Mouse (Mus musculus): ENCODE results near the gene Tmem273. TPM values are rescaled to one million over a fixed set of nuclear protein-coding genes. Genes with fewer than 3 reads are reported as not detected.

Gene Tmem273
- polyA plus RNA-seq, 1 experiment from 2014 or later = 0.68 TPM

GRCm38 (mm10) chr14:32858941-32859510 is 73.3 kb downstream of the Tmem273 start:
- no peak overlapping the region for H3K4me2 ChIP-seq (ENCODE audit: low read depth, low read length)
- no peak for ATAC-seq (replicated peaks; ENCODE audit: extremely low read depth, insufficient read depth, low FRiP score)
- no peaks in the 10 kb centered on the region for H3K9me3 ChIP-seq (replicated peaks; ENCODE audit: control insufficient read depth, low read length)
- no peak overlapping the region for H3K4me3 ChIP-seq (ENCODE audit: low read length)
- H3K36me3 ChIP-seq (ENCODE audit: control insufficient read depth, insufficient read depth) = peaks cover 5% of the 10 kb centered on the region
- H3K27me3 ChIP-seq (ENCODE audit: control insufficient read depth, insufficient read depth, low read length) = no peaks in the 10 kb centered on the region
- H3K9ac ChIP-seq (ENCODE audit: low read length) = peak overlapping the region; percentile 13; the same call in 1 of the 2 replicates
- 49% methylated on average over 6 of the region's 6 CpGs for WGBS
- H3K4me1 ChIP-seq (ENCODE audit: control insufficient read depth, insufficient read depth, low read length) = peaks cover 36% of the 10 kb centered on the region
- H3K27ac ChIP-seq (ENCODE audit: low read length) = peak overlapping the region; percentile 21

DNA sequence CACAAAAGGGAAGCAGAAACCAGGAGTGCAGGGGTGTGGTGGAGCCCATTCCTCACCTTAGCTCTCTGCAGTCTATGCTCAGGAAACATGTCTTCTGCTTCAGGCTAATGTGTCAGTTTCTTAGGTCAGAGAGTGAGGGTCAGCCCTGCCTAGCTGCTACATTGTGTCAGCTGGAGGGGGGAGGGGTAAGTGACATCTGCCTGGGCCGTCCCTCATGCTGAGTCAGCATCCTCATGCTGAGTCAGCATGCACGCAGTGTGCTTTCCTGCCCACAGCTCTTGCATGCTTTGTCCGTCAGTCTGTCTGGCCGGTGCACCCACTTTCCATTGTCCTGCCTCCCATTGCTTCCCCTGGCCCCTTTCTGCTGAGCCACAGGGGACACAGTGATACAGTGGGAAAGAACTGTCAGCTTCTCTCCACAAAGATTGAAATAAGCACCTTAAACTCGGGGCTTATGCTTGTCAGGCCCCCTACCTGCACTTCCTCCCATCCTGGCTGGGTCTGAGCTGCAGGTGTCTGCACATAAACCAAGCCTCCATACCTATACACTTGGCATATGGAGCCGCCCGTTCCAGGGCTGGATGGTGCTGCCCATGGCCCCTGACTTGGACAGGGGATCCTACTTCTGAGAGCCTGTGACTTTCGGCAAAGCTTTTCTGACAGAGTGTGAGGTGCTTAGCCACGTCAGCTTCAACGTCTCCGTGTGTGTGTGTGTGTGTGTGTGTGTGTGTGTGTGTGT is 74.2 kb downstream of the Tmem273 start:
- ATAC-seq (replicated peaks; ENCODE audit: extremely low read depth, insufficient read depth, low FRiP score) = no peak
- Histone ChIP-seq H3K4me3 (ENCODE audit: low read length) (no peak overlapping the region), H3K27me3 (ENCODE audit: control insufficient read depth, insufficient read depth, low read length) (no peaks in the 10 kb centered on the region), H3K9me3 (replicated peaks; ENCODE audit: control insufficient read depth, low read length) (no peaks in the 10 kb centered on the region), H3K4me1 (ENCODE audit: control insufficient read depth, insufficient read depth, low read length) (peaks cover 36% of the 10 kb centered on the region), H3K4me2 (ENCODE audit: low read depth, low read length) (no peak overlapping the region), H3K9ac (ENCODE audit: low read length) (no peak overlapping the region; the same call in 1 of the 2 replicates), H3K36me3 (ENCODE audit: control insufficient read depth, insufficient read depth) (peaks cover 5% of the 10 kb centered on the region), H3K27ac (ENCODE audit: low read length) (peak overlapping the region; percentile 92; the same call in 1 of the 2 replicates)
- 60% methylated on average over 11 of the region's 11 CpGs for WGBS

DNA sequence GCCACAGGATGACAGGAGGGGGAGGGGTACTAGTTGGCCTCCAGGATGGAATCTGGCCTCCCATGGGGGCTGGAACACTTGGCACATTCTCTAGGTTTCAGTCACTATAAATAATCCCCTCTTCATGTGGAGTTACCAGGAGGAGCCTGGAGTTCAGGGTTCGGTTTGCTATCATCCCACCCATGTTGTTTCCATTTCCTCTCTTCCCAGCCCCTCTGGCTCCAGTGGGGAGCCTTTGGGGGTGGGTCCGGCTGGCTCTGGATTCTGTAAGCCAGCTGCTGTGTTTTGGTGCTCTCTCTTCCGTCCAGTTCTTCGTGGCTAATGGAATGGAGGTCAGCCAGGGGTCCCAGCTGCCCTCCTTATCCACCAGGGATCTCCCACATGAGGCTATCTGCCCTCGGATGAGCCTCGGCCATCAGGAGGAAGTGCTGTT is 75.4 kb downstream of the Tmem273 start:
- peak overlapping the region; percentile 13; the same call in 1 of the 2 replicates for H3K4me3 ChIP-seq (ENCODE audit: low read length)
- no peaks in the 10 kb centered on the region for H3K9me3 ChIP-seq (replicated peaks; ENCODE audit: control insufficient read depth, low read length)
- peaks cover 36% of the 10 kb centered on the region for H3K4me1 ChIP-seq (ENCODE audit: control insufficient read depth, insufficient read depth, low read length)
- H3K27me3 ChIP-seq (ENCODE audit: control insufficient read depth, insufficient read depth, low read length) = no peaks in the 10 kb centered on the region
- ATAC-seq (replicated peaks; ENCODE audit: extremely low read depth, insufficient read depth, low FRiP score) = peak; percentile 87
- peaks cover 5% of the 10 kb centered on the region for H3K36me3 ChIP-seq (ENCODE audit: control insufficient read depth, insufficient read depth)
- peak overlapping the region; percentile 92 for H3K27ac ChIP-seq (ENCODE audit: low read length)
- H3K9ac ChIP-seq (ENCODE audit: low read length) = peak overlapping the region; percentile 0; the same call in 1 of the 2 replicates
- 5% methylated on average over 6 of the region's 6 CpGs for WGBS
- H3K4me2 ChIP-seq (ENCODE audit: low read depth, low read length) = peak overlapping the region; percentile 55

DNA sequence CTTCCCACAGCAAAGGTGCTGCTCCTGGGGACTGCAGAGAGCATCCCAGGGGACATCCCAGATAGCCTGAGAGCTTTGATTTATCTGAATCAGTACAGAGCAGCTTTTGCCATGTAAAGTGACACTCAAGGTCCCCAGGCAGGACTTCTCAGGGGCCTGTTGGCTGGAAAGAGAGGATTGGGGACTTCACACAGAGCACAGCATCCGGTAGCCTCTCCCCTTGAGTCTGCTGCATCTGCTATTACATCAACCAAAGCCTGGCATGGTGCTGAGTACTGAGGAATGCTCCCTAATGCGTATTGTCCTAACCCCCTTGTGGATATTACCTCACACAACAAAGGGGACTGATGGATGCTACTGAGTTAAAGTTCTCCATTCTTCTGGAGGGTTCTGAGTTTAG is 75.9 kb downstream of the Tmem273 start:
- WGBS = 35% methylated on average over 2 of the region's 2 CpGs
- Histone ChIP-seq H3K9ac (ENCODE audit: low read length) (peak overlapping the region; percentile 0; the same call in 1 of the 2 replicates), H3K9me3 (replicated peaks; ENCODE audit: control insufficient read depth, low read length) (no peaks in the 10 kb centered on the region), H3K27ac (ENCODE audit: low read length) (peak overlapping the region; percentile 92), H3K36me3 (ENCODE audit: control insufficient read depth, insufficient read depth) (peaks cover 5% of the 10 kb centered on the region), H3K27me3 (ENCODE audit: control insufficient read depth, insufficient read depth, low read length) (no peaks in the 10 kb centered on the region), H3K4me2 (ENCODE audit: low read depth, low read length) (peak overlapping the region; percentile 55), H3K4me1 (ENCODE audit: control insufficient read depth, insufficient read depth, low read length) (peaks cover 36% of the 10 kb centered on the region), H3K4me3 (ENCODE audit: low read length) (no peak overlapping the region)
- 0 out of 2 replicates have a peak, but pooled peaks have one; percentile 10 for ATAC-seq (replicated peaks; ENCODE audit: extremely low read depth, insufficient read depth, low FRiP score)

DNA sequence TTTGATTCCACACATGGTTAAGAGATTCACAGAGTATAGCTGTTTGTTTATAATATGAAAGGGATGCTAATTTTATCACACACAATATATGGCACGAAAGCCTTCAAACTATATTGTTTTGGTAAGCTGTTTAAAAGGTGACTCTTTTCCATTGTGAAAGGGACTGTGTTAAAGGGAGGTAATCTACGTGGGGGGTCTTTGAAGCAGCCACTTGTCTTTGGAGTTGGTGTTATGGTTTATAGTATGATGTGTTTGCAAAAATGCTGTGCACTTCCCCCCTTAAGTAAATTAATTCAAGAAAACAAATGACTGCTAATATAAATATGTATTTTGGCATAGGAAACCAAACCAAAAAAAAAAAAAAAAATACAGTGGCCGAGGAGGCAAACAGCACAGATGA is 79.6 kb downstream of the Tmem273 start:
- no peak overlapping the region for H3K4me2 ChIP-seq (ENCODE audit: low read depth, low read length)
- WGBS = 71% methylated on average over 3 of the region's 3 CpGs
- H3K27me3 ChIP-seq (ENCODE audit: control insufficient read depth, insufficient read depth, low read length) = no peaks in the 10 kb centered on the region
- peaks cover 20% of the 10 kb centered on the region for H3K4me1 ChIP-seq (ENCODE audit: control insufficient read depth, insufficient read depth, low read length)
- peaks cover 5% of the 10 kb centered on the region for H3K36me3 ChIP-seq (ENCODE audit: control insufficient read depth, insufficient read depth)
- no peak overlapping the region for H3K9ac ChIP-seq (ENCODE audit: low read length)
- no peaks in the 10 kb centered on the region for H3K9me3 ChIP-seq (replicated peaks; ENCODE audit: control insufficient read depth, low read length)
- no peak overlapping the region for H3K4me3 ChIP-seq (ENCODE audit: low read length)
- no peak for ATAC-seq (replicated peaks; ENCODE audit: extremely low read depth, insufficient read depth, low FRiP score)
- H3K27ac ChIP-seq (ENCODE audit: low read length) = no peak overlapping the region

Other genes starting within 250 kb of the Tmem273 start
- gene Prrxl1, start 186.6 kb upstream of the Tmem273 start, polyA plus RNA-seq (2015; fragmentation: Nextera tagmentation; extraction: Ambion mirVana) = 0.05 TPM in 2 replicates
- 8.4 and 10.4 TPM in 2 replicates for gene 3425401B19Rik, start 100.7 kb upstream of the Tmem273 start, polyA plus RNA-seq (2015; fragmentation: Nextera tagmentation; extraction: Ambion mirVana)
- gene Fam170b, start 48.0 kb downstream of the Tmem273 start, polyA plus RNA-seq (2015; fragmentation: Nextera tagmentation; extraction: Ambion mirVana) = not detected in 2 replicates
- 24.1 and 24.2 TPM in 2 replicates for gene Vstm4, start 70.8 kb downstream of the Tmem273 start, polyA plus RNA-seq (2015; fragmentation: Nextera tagmentation; extraction: Ambion mirVana)
- gene Lrrc18, start 205.4 kb downstream of the Tmem273 start, polyA plus RNA-seq (2015; fragmentation: Nextera tagmentation; extraction: Ambion mirVana) = 0.26 and 0.28 TPM in 2 replicates